Mouse (Mus musculus): Measurements from ENCODE around the gene Mapkap1. TPM values are rescaled to one million over a fixed set of nuclear protein-coding genes. Genes with fewer than 3 reads are reported as not detected.

The Mapkap1 gene
- total RNA-seq, 2 experiments from 2014 or later = 66.5 to 71.5 TPM

DNA sequence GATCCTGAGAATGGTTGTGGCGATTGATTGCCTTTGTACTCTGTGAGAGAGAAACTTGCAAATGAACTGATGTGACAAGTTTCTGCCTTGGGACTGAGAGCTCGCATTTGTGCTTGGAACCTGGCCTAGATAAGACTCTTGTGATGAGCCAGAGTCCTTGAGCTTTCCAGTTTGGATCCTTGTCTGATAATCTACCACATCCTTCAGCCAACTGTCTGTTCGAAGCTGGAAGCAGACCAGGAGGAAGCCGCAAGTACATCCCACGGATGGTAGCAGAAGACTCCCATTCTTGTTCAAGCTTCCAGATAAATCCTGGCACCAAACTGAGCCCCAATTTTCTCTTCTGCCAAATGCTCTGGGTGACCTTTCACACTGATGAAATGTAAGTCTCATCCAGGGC is 162.6 kb downstream of the Mapkap1 start:
- no peak for DNase-seq (ENCODE audit: extremely low spot score in 1 of 2, low spot score in 1 of 2)

DNA sequence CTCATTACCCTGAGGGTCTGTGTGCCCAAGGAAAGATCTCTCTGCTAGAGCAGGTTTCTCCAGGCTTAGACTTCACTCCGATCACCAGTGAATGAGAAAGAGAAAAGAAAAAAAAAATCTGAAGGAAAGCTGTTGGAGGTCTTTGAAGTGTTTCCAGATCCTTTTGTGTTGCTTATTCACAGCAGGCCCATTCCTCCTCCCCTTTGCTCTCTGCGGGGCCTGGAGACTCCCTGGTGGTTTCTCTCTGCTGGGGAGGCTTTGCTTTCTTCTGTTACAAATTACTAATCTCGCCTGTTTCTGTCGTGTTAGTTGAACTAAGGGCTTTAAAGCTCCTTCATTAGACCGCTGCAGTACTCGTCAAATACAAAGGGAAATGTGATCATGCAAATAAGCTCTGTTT is 163.8 kb downstream of the Mapkap1 start:
- no peak for DNase-seq (ENCODE audit: extremely low spot score in 1 of 2, low spot score in 1 of 2)

DNA sequence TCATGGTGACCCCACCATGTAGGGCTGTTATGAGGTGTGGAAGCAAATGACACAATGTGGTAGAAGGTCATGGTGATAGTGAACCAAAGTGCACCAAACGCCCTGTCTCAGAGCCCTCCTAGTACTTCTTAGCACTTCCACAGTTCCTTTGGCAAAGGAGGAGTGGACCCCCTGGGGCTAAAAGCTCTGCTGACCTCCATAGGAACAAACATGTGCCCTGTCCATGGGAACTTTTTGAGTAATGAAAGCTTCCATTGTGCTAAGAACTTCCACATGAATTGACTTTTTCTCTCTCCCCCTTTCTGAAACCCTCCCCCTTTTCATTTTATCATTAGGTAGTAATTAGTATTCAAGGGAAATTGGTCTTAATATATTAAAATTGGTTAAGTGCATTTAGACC is 164.5 kb downstream of the Mapkap1 start:
- DNase-seq (ENCODE audit: extremely low spot score in 1 of 2, low spot score in 1 of 2) = no peak

DNA sequence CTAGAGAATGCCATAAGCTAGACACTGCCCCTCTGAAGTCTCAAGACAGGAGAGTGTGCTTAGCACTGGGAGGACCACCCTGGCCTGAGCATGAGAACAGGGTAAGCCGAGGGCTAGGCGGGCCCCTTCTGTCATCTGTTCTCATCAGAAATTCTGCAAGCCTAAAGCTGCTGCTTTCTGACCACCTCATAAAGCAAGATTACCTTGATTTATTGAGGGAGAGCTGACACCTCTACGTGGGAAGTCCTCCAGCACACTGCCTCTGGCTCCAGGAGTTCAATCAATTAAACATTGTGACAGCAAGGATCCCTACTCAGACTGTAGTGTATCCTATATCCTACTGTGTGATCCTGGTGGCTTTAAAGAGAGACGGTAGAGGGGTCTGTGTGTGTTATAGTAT is 166.5 kb downstream of the Mapkap1 start:
- DNase-seq (ENCODE audit: extremely low spot score in 1 of 2, low spot score in 1 of 2) = no peak

DNA sequence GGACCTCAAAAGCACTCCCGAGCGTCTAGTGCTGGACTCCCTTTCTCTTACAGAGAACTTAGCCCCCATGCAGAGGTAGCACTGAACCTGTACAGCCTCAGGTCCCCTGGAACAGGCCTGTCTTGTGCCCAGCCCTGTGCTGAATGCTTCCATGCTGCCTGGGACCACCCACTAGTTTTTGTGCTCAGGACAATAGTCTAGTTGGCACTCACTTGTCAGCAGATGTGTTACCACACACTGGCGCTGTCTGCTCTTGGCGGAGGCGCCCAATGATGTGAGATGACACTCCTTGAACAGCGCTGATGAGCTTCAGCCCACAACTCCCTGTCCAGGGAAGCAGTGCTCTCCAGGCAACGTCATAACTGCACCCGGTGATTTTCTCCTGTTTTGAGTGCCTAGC is 182.0 kb downstream of the Mapkap1 start:
- DNase-seq (ENCODE audit: extremely low spot score in 1 of 2, low spot score in 1 of 2) = no peak

DNA sequence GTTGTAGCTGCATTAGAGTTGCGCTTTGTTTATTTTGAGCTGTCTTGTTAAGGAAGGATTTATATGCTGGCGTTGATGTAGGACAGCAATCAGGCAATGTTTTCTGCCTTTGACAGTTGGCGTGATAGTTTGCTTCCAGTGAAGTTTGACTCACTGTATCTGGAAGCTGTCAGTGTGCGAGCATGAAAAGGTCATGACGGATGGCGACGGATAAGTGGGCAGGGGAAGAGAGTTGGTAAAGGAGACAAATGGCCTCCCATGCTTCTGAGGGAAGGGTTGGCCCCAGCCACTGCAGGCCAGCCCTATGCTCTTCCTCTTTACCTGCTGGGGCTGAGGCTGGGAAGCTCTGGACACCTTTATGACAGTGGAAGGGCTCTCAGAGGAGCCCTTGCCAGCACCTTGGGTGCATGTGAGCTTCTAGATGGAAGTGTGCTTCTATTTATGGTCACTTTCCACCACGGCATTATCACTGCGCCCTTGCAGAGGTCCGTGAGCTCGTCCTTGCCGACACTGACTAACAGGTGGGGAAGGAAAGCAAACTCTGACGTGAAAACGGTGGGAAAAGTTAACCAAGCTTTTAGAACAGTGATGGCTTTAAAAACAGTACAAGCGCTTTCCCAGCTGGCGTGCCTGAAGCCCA is 185.3 kb downstream of the Mapkap1 start:
- no peak for DNase-seq (ENCODE audit: extremely low spot score in 1 of 2, low spot score in 1 of 2)

DNA sequence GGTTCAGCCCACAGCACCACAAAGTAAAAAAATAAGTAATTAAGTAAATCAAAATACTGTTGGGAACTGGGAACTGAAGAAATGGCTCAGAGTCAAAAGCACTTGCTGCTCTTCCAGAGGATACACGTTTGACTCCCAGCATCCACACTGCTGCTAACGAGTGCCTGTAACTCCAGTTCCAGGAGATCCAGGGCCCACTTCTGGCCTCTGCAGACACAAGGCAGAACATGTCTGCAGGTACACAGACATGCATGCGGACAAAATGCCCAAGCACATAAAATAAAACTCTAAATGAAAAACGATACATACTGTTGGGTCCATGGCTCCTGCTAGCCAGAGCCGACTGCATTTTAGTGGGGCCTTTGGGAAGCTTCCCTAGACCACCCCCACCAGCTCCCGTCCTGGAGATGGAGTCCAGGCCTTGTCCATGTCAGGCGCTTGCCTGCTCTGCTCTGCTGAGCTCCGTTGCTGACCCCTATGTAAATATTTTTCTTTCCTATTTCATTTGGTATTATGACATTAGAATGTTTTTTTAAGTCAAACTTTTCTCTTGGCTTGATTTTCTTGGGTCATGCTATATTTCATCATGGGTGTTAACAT is 185.9 kb downstream of the Mapkap1 start:
- DNase-seq (ENCODE audit: extremely low spot score in 1 of 2, low spot score in 1 of 2) = no peak

DNA sequence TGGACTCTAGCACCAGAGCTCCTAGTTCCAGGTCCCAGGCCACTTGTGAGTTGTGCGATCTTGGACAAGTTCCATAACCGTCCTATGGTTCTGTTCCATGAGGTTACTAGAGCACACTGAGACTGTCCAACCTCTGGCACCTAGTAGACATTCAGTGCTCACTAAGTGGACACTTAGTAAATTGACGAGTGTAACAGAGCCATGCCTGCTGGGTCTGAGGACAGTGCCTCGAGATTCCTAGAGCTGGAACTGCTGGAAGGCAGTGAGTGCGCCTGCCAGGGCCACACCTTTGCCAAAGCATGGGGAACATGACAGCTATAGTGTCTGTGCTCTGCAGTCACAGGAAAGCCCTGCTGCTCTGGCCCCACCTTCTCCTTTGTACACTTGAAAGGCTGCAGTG is 187.4 kb downstream of the Mapkap1 start:
- DNase-seq (ENCODE audit: extremely low spot score in 1 of 2, low spot score in 1 of 2) = no peak

DNA sequence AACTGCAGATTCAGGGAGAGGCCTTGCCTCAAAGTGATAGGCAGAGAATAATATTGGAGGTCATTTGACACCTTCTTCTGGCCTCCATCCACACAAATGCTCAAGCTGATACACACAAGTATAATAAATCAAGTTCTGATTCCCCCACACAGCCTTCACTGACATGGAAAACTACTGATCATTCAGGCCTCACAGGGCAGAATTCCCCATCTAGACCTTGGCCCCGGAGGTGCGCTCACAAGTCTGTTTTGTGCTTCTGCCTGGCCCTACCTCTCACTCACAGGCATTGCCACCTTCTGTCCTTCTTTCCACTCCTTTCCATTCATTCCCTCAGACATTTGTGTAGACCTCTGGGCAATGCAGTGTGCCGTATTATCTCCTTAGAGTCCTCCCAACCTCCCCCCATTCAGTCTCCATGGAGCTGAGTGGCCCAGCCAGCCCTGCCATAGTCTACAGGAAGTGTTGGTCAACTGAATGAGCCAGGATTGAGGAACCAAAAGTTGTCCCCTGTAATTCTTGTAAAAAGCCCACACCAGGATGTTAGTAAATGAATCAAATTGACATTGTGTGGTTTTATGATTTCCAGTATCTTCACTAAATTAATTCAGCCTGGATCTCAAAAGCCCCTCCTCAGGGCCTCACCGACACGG is 193.2 kb downstream of the Mapkap1 start:
- no peak for DNase-seq (ENCODE audit: extremely low spot score in 1 of 2, low spot score in 1 of 2)

DNA sequence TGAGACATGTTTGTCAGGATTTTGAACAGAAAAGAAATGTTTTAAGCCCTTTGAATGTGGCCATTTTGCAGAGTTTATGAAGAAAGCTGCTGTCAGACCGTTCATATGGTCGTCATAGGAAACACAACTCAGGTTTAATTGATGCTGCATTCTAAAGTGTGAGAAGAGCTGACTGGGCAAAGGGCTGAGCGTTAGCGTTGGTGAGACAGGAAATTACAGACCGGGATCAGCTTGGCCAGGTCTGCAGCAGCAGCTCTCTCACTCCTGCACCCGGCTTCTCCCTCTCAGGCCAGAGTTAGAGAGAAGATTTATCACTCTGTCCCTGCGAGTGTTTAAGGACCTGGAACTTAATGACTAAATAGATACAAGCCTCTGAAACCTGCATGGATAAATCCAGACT is 194.2 kb downstream of the Mapkap1 start:
- DNase-seq (ENCODE audit: extremely low spot score in 1 of 2, low spot score in 1 of 2) = no peak

DNA sequence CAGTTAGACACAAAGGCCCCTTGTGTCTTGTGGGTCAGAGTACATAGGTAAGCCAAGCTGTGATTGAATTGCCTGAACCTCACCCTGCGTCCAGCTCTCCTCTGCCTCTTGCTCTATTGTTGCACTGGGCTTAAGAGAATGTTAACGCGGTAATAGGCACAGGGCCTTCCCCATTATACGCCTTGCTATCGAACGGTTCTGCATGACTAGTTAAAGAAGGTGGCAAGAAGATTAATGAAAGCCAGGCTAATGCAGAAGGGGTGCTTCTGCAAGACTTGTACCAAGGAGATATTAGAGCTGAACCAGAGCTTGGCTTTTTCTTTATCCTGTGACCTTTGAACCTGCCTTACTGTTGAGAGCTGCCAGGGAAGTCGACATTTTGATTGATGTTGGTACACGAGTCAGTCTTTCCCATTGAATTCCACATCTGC is 195.6 kb downstream of the Mapkap1 start:
- DNase-seq (ENCODE audit: extremely low spot score in 1 of 2, low spot score in 1 of 2) = no peak

DNA sequence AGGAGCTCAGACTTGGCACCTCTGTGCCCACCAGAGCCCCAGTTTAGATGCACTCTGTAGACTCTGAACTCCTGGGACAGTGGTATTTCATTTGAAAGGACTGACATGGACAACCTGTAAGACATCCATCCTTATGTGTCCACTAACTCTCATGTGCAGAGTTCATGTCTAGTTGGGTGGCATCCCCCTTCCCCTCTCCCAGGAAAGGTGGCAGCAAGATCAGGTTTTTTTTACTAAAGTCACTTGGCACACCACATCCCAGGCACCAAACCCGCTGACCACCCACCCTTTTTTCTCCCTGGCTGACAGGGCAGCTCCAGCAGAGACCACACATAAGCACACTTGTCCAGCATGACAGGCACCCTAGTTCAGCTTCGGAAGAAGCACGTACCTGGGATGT is 196.3 kb downstream of the Mapkap1 start:
- DNase-seq (ENCODE audit: extremely low spot score in 1 of 2, low spot score in 1 of 2) = no peak

DNA sequence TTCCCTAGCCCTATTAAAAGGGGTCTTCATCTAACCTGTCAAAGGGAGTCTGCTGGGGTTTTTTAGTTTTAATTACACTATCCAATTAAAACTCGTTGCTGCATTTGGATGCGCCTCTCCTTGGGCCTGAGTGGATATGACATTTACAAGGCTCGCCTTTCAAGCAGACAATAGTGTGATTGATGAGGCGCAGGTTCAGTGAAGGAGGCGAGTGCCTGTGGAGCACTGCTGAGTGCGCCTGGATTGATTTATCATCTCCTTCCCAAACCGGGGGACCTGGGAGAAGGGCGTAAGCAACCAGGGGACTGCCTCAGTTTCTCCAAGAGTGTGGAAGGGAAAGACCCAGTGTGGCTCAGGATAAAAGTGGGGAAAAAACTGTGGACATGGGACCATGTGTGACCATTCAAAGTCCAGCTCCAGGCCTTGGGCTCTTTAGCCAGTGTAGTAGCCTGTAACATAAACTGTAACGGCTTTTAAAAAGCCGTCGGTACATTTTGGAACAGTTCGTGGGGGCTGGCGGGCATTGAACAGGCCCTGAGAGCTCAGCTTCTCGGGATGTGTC is 197.2 kb downstream of the Mapkap1 start:
- no peak for DNase-seq (ENCODE audit: extremely low spot score in 1 of 2, low spot score in 1 of 2)

DNA sequence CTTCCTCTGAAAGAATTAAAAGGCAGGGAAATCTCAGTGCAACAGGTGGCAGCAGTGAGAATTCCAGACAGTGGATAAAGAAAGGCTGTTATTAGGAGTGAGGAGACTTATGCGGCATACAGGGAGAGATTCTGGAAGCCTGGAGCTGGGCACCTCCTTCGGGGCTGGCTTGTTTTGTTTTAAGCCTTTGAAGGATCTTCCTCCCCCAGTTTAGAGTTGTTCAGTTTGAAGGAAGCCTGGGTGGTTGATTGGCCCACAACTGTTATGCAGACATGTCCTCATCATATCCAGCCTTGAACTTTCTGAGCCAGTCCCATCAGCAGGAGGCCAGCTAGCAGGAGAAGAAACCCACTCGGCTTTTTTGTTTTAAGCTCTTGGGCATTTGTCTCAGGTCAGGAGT is 198.5 kb downstream of the Mapkap1 start:
- DNase-seq (ENCODE audit: extremely low spot score in 1 of 2, low spot score in 1 of 2) = no peak

DNA sequence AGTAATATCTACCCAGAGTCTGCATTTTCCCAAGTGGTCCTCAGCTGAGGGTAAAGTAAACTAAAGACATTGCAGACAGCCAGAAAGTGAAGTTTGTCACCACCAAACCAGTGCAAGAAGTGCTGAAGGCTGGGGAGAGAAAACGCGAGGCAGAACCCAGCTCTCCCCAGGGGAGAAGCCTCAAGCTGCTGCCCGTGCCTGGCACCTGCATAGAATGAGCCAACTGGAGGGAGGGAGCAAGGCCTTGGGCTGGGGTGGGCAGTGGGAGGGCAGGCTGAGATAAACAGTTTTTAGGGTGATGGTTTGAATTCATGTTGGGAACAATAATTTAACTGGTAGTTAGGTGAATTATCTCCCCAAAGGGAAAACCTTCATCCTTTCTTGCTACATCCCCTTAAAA is 202.3 kb downstream of the Mapkap1 start:
- no peak for DNase-seq (ENCODE audit: extremely low spot score in 1 of 2, low spot score in 1 of 2)

DNA sequence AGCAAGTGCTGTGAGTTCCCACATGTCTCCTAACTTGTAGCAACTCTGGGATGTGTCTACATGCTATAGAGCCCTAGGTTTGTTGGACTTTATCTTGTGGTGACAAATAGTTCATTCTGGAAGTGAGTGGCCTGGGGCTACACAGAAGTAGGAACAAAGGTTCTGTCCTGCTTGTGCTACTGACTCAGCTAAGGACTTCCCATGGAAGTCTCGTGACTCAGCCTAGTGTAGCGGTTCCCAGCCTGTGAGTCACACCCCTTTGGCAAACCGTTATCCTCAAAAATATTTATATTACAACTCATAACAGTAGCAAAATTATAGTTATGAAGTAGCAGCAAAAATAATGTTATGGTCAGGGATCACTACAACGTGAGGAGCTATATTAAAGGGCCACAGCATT is 202.9 kb downstream of the Mapkap1 start:
- no peak for DNase-seq (ENCODE audit: extremely low spot score in 1 of 2, low spot score in 1 of 2)

DNA sequence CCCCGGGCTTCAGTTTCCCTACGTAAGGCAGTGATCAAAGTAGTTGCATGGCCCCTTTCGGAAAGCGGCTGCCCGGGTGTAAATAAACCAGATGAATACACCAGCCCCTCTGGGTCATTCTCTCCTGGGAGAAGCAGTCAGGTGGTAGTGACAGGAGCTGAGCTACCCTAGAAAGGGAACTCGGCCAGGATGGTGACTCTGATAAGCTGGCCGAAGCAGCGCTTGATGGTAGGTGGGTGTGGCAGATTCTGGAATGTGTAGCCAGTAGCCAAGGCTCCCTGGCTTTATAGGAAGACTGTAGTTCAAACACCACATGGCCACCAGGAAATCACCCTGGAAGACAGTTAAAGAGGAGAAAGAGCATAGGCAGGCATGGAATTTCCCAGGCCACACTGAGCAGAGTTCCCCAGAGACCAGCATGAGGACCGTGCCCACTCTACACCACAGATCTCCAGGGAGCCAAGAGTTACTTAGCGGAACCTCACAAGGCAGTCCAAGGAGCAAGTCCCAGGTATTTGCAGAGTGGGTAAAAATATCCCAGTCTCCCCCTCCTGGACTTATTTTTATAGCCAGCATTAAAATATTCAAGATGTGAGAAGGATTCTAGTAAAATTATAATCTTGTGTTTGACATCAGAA is 214.3 kb downstream of the Mapkap1 start:
- DNase-seq (ENCODE audit: extremely low spot score in 1 of 2, low spot score in 1 of 2) = no peak

DNA sequence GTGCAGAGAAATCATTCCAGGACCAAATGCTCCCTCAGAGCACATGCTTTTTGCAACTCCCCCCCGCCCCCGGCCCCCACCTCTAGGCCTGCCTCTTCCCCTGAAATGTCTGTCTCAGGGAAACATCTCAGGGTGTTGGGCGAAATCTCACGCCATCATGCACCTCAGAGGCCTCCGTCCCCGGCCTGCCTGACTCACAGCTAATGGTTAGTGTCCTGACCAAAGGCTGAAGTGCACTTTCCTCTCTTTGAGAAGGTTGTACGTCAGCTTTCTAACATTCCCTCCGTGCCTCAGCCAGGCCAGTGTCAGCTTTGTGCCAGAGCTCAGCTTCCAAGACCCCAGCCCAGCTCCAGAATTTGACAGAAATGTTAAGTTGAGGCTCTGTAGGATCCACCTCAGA is 214.9 kb downstream of the Mapkap1 start:
- DNase-seq (ENCODE audit: extremely low spot score in 1 of 2, low spot score in 1 of 2) = no peak

DNA sequence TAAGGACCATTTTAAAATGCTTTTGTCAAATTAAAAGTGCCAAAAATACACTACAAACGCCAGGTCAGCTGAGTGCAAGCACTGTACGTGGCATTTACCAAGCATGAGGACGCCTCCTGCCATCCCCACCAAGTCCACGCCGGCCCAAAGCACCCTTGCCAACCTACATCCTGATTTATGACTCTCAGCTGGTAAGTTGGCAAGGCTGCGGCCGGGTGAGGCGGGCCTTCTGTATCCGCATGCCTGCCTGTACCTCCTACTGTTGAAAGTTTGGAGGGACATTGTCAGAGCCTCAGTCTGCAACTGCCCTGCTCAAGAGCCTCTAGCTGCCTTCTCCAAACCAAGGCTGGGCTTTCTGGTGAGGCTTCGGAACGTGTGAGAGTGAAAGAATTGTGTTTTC is 215.9 kb downstream of the Mapkap1 start:
- DNase-seq (ENCODE audit: extremely low spot score in 1 of 2, low spot score in 1 of 2) = no peak

DNA sequence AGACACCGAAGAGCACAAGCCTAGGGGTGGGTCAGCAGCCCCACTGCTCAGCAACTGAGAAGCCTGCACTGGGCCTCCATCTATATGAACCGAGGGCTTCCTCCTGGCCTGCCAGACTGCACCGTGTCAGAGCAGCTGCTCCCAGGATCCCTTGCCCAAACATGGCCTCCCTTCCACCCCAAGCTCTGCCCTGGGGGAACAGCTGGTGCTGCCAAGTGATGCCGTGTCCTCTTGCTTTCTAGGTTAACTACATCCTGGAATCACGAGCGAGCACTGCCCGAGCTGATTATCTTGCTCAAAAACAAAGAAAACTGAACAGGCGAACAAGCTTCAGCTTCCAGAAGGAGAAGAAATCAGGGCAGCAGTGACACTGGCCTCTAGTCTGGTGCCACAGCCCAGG is 216.6 kb downstream of the Mapkap1 start:
- no peak for DNase-seq (ENCODE audit: extremely low spot score in 1 of 2, low spot score in 1 of 2)

DNA sequence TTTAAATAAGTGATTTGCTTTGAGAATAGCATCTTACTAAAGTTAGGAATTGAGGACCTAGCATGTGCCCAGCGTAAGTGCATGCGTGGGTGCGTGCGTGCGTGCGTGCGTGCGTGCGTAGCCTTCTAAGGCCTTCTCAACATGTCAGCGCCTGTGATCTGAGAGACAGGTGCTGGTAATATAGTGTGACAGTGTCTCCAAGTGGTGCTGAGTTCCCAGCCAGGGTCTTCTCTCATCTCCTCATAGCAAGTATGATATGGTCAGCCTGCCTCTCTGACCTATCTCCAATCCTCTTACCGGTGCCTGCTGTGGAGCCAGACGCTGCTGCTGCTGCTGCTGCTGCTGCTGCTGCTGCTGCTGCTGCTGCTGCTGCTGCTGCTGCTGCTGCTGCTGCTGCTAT is 217.5 kb downstream of the Mapkap1 start:
- no peak for DNase-seq (ENCODE audit: extremely low spot score in 1 of 2, low spot score in 1 of 2)
